Mouse (Mus musculus) liver, embryonic 14.5 days (tissue): Measurements from ENCODE around the gene Ell.

Source experiments
- CTCF ChIP-seq: IDR thresholded peaks from 2 replicates; pipeline ENCODE4 v1.5.1; 2016; ENCODE audit warnings: antibody characterized with exemption, low read depth, control low read depth
- EP300 ChIP-seq: IDR thresholded peaks from 2 replicates; pipeline ENCODE4 v1.6.1; 2016; ENCODE audit warnings: antibody characterized with exemption, low read depth

GRCm38 (mm10) chr8:70493692-70494415 is 45.4 kb upstream of the Ell start:
- TF ChIP-seq CTCF: no peak
- no peak for TF ChIP-seq EP300
